13 mouse cellular contexts compared by ENCODE assay signal in genomic region chr5:137074191-137074651, GRCm38 (mm10). TPM values are rescaled to one million over a fixed set of nuclear protein-coding genes. Genes with fewer than 3 reads are reported as not detected.
DNase-seq lines count a peak whose midpoint lies in the region; ATAC-seq and TF ChIP-seq lines count a peak whose summit lies in the region.
"Had no signal": no experiment of that assay in that cellular context is flagged by ENCODE, and none has a peak within 500 bp of the region (broad histone marks: within the 10 kb centered on the region; RNA-seq: fewer than 3 reads in every experiment).

No protein-coding gene starts in this region.

- H3K4me3 ChIP-seq in heart, adult 2 months, result no peak overlapping the region
- H3K4me3 ChIP-seq: hindbrain, embryonic 15.5 days; limb, embryonic 15.5 days had no signal

- 31% methylated on average over 6 of the region's 6 CpGs for WGBS in heart, adult 2 months

- no peaks in the 10 kb centered on the region for H3K79me2 ChIP-seq in heart, adult 2 months (replicated peaks; ENCODE audit: control insufficient read depth, insufficient read depth, low read length)

- DNase-seq in layer of hippocampus, adult 9-11 months, result peak; percentile 27
- no peak for DNase-seq in layer of hippocampus, adult 9-10 months (ENCODE audit: low spot score)
- peak; percentile 56 for DNase-seq in brain, adult 2 months (ENCODE audit: low read depth, low spot score)
- peak; percentile 56 to 61 for DNase-seq in heart, adult 2 months
- DNase-seq in lung, postnatal 14 days, result peak; percentile 60
- no peak for DNase-seq in urinary bladder, postnatal 10 days (ENCODE audit: low spot score)
- no peak for DNase-seq in T-cell, adult 2 months (ENCODE audit: low spot score)
- DNase-seq: cerebellum, postnatal 36 days had no signal

- intact Hi-C loops in heart, adult 2 months (cut with DNase I), result no loop called here

- TF ChIP-seq EP300 in heart, adult 2 months (IDR thresholded peaks at IDR 0.05; ENCODE audit: insufficient read depth, low read depth, low read length), result no peak

- TF ChIP-seq CTCF in heart, adult 2 months (IDR thresholded peaks at IDR 0.05), result no peak

- H3K27ac ChIP-seq in heart, adult 2 months, result peak overlapping the region; percentile 94
- H3K27ac ChIP-seq: hindbrain, embryonic 15.5 days; limb, embryonic 15.5 days had no signal

- H3K27me3 ChIP-seq in heart, adult 2 months (ENCODE audit: control insufficient read depth, insufficient read depth, low read length), result no peaks in the 10 kb centered on the region
- H3K27me3 ChIP-seq: hindbrain, embryonic 15.5 days; limb, embryonic 15.5 days; Patski had no signal

- no peaks in the 10 kb centered on the region for H3K36me3 ChIP-seq in heart, adult 2 months (ENCODE audit: control insufficient read depth, insufficient read depth, low read length)
- H3K36me3 ChIP-seq: hindbrain, embryonic 15.5 days; limb, embryonic 15.5 days had no signal

- no peak for ATAC-seq in cerebellum, adult (ENCODE audit: insufficient number of reproducible peaks, low FRiP score, low TSS enrichment)
- ATAC-seq: Patski had no signal

- H3K9ac ChIP-seq in heart, adult 2 months (ENCODE audit: low read depth, low read length), result peak overlapping the region; percentile 14; the same call in 1 of the 2 replicates
- H3K9ac ChIP-seq: hindbrain, embryonic 15.5 days; limb, embryonic 15.5 days had no signal

- TF ChIP-seq POLR2A in heart, adult 2 months (IDR thresholded peaks at IDR 0.05; ENCODE audit: insufficient read depth, low read depth, low read length), result no peak

- H3K4me1 ChIP-seq in heart, adult 2 months (ENCODE audit: control insufficient read depth, insufficient read depth, low read length), result peaks cover 36% of the 10 kb centered on the region

RNA-seq across cellular contexts. Expression of gene Serpine1, which starts 2.2 kb away (rescaled TPM):
- 10 to 100 TPM; 24.0 to 29.6 TPM for total RNA-seq in heart, adult 2 months (2021)
- 21.9 and 41.8 TPM in 2 replicates for polyA plus RNA-seq in heart, adult 2 months (2012; rRNA removed)
- total RNA-seq: neutrophil, adult 5-6 weeks had no signal

RNA-seq across cellular contexts. Expression of gene Ap1s1, which starts 28.3 kb away (rescaled TPM):
- 10 to 100 TPM; 33.9 to 36.8 TPM for total RNA-seq in heart, adult 2 months (2021)
- polyA plus RNA-seq in heart, adult 2 months (2012; rRNA removed), result 23.4 and 38.6 TPM in 2 replicates

RNA-seq across cellular contexts. Expression of gene Trim56, which starts 41.8 kb away (rescaled TPM):
- 10 to 100 TPM; 19.0 to 22.2 TPM for total RNA-seq in heart, adult 2 months (2021)
- polyA plus RNA-seq in heart, adult 2 months (2012; rRNA removed), result 6.9 and 7.5 TPM in 2 replicates

RNA-seq across cellular contexts. Expression of gene Vgf, which starts 48.0 kb away (rescaled TPM):
- total RNA-seq in heart, adult 2 months (2021), result not detected
- 0.06 TPM in 2 replicates for polyA plus RNA-seq in heart, adult 2 months (2012; rRNA removed)
- total RNA-seq: neutrophil, adult 5-6 weeks had no signal

Comparison
In these comparisons a context has a peak if more than half of its experiments do, and no peak if none do; other contexts are left out.
1. DNase-seq: peak in layer of hippocampus, adult 9-11 months (single experiment), brain, adult 2 months (single experiment), heart, adult 2 months (2 of 2) and lung, postnatal 14 days (single experiment); none in layer of hippocampus, adult 9-10 months (single experiment), urinary bladder, postnatal 10 days (single experiment) and T-cell, adult 2 months (single experiment).